Mouse (Mus musculus) CH12.LX (cell line): ENCODE data around the gene Oaz3.

Experiments
- BHLHE40 ChIP-seq: IDR thresholded peaks from 2 replicates; pipeline ENCODE4 v1.6.1; 2011; ENCODE audit warnings: mild to moderate bottlenecking, low read depth, low read length, improper control_type of control experiment
- CTCF ChIP-seq, 2 experiments: IDR thresholded peaks in 1 of 2; conservative IDR thresholded peaks in 1 of 2; 2 replicates each; pipeline ENCODE4 v1.5.1; 2011 to 2012; ENCODE audit warnings: low read depth in 2 of 2, low read length in 2 of 2, improper control_type of control experiment in 1 of 2, inconsistent platforms in 1 of 2, mild to moderate bottlenecking in 1 of 2, moderate library complexity in 1 of 2
- ELF1 ChIP-seq: IDR thresholded peaks from 2 replicates; pipeline ENCODE4 v1.6.1; 2014; ENCODE audit warnings: low read depth, mild to moderate bottlenecking, inconsistent platforms, low read length, improper control_type of control experiment
- HCFC1 ChIP-seq: IDR thresholded peaks from 2 replicates; pipeline ENCODE4 v1.6.1; 2012; ENCODE audit warnings: low read depth, mild to moderate bottlenecking, inconsistent platforms, low read length, improper control_type of control experiment
- MAX ChIP-seq: IDR thresholded peaks from 2 replicates; pipeline ENCODE4 v1.6.1; 2011; ENCODE audit warnings: low read length, improper control_type of control experiment
- NRF1 ChIP-seq: IDR thresholded peaks from 2 replicates; pipeline ENCODE4 v1.6.1; 2014; ENCODE audit warnings: low read depth, mild to moderate bottlenecking, inconsistent platforms, low read length, improper control_type of control experiment, moderate library complexity
- POLR2A ChIP-seq: IDR thresholded peaks from 2 replicates; pipeline ENCODE4 v1.6.1; 2011; ENCODE audit warnings: low read depth, mild to moderate bottlenecking, improper control_type of control experiment, low read length
- USF1 ChIP-seq: IDR thresholded peaks from 2 replicates; pipeline ENCODE4 v1.6.1; 2014; ENCODE audit warnings: low read depth, mild to moderate bottlenecking, inconsistent platforms, low read length, improper control_type of control experiment
- ZC3H11A ChIP-seq: IDR thresholded peaks from 2 replicates; pipeline ENCODE4 v1.6.1; 2012; ENCODE audit warnings: low read depth, mild to moderate bottlenecking, inconsistent platforms, low read length, improper control_type of control experiment
- ZNF384 ChIP-seq: IDR thresholded peaks from 2 replicates; pipeline ENCODE4 v1.6.1; 2012; ENCODE audit warnings: low read depth, low read length, improper control_type of control experiment, inconsistent platforms

- TF ChIP-seq MAX (no peak), POLR2A (no peak), CTCF (conservative IDR thresholded peaks at IDR 0.05 in 1 of 2, IDR thresholded peaks at IDR 0.05 in 1 of 2; ENCODE audit: low read depth in 2 of 2, low read length in 2 of 2) (no peak), USF1 (no peak), NRF1 (no peak), ZNF384 (no peak), ZC3H11A (no peak), HCFC1 (no peak), ELF1 (no peak), BHLHE40 (no peak)
These were observed 40.2 kb upstream of the Oaz3 start for GRCm38 (mm10) chr3:94483790-94484439.
